Mouse (Mus musculus) heart, postnatal 0 days (tissue): ENCODE measurements around the gene Ripor3.

ENCODE experiments used
- CTCF ChIP-seq: IDR thresholded peaks from 2 replicates; pipeline ENCODE4 v1.5.1; 2016; ENCODE audit warnings: antibody characterized with exemption, control low read depth, low read depth
- EP300 ChIP-seq: IDR thresholded peaks from 2 replicates; pipeline ENCODE4 v1.6.1; 2016; ENCODE audit warnings: antibody characterized with exemption, low read depth

DNA sequence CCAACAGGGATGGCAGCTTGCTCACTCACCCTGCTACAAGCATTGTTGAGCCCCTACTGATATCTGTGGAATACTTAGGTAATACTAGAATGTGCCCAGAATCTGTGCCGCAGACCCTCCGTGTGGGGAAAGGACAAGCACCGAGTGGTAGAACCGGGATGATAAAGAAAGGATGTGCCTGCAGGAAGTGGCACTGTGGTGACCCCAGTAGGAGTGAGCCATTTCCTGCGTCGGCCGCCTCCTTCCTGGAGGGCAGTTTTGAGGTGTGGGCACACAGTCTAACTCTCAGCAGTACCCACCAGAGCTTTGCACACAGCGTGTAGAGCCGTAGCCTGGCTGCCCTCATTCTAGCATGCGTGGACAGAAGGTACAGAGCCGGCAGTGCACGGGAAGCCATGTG, 34.7 kb downstream of the Ripor3 start:
- TF ChIP-seq CTCF, result no peak
- TF ChIP-seq EP300, result no peak
